Comparison of ENCODE assay signal across 18 mouse cellular contexts in the genomic region with DNA sequence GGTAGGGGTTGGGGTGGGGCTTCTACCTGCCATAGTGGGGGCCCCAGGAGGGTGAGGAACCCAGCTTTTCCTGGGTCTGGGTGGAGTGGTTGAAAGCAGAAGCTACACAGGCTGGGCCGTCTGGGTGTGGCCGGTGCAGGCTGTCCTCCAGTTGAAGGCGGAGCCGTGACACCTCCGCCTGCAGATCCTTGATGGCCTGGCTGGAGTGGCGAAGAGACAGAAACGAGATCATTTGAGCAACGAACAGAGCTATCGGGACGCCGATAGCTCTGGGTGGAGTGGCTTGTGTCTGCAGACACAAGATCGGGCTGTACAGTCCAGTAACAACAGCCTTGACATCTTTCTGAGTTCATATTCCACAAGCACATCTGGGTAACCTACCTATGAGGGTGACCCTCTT. TPM values are rescaled to one million over a fixed set of nuclear protein-coding genes. Genes with fewer than 3 reads are reported as not detected.
DNase-seq lines count a peak whose midpoint lies in the region; ATAC-seq lines count a peak whose summit lies in the region.
"Had no signal": no experiment of that assay in that cellular context is flagged by ENCODE, and none has a peak within 500 bp of the region (broad histone marks: within the 10 kb centered on the region; RNA-seq: fewer than 3 reads in every experiment).

No protein-coding gene starts in this region.

- 0 out of 2 replicates have a peak, but pooled peaks have one; percentile 31 for ATAC-seq in kidney, embryonic 15.5 days (replicated peaks; ENCODE audit: low FRiP score)
- peak; percentile 92 for ATAC-seq in liver, embryonic 12.5 days
- no peak for ATAC-seq in activated CD4-positive, CD25-positive, alpha-beta regulatory T cell, adult 4 months

- no peak overlapping the region for H3K4me3 ChIP-seq in kidney, embryonic 15.5 days (replicated peaks)
- H3K4me3 ChIP-seq in liver, embryonic 12.5 days, result 0 out of 2 replicates have a peak overlapping the region, but pooled peaks have one; percentile 9

- H3K9me3 ChIP-seq in kidney, embryonic 15.5 days (replicated peaks), result no peaks in the 10 kb centered on the region
- no peaks in the 10 kb centered on the region for H3K9me3 ChIP-seq in liver, embryonic 12.5 days (replicated peaks)

- H3K27ac ChIP-seq in kidney, embryonic 15.5 days, result no peak overlapping the region
- peak overlapping the region; percentile 98 for H3K27ac ChIP-seq in liver, embryonic 12.5 days

- DNase-seq in kidney, postnatal 14 days, result no peak
- DNase-seq in c-Kit-positive CD71-positive TER-119-positive erythroid progenitor cells, embryonic 14.5 days (ENCODE audit: low spot score), result peak; percentile 86
- peak; percentile 46 to 55 for DNase-seq in spleen, postnatal 14 days (ENCODE audit: low spot score in 2 of 2)
- DNase-seq in right cerebral cortex, postnatal 10 days (ENCODE audit: low spot score in 2 of 2), result no peak
- DNase-seq in adrenal gland, adult 2 months, result no peak
- DNase-seq: cerebellum, adult 9-11 months; heart, postnatal 4 days; kidney, adult 2 months; lung, postnatal 14 days; midbrain, embryonic 14.5 days; right cerebral cortex, postnatal 25 days had no signal

- no peak overlapping the region for H3K9ac ChIP-seq in kidney, embryonic 15.5 days
- H3K9ac ChIP-seq in liver, embryonic 12.5 days, result peak overlapping the region; percentile 55

- peaks cover 89% of the 10 kb centered on the region for H3K36me3 ChIP-seq in kidney, embryonic 15.5 days
- peaks cover 79% of the 10 kb centered on the region for H3K36me3 ChIP-seq in liver, embryonic 12.5 days
- H3K36me3 ChIP-seq: G1E had no signal

- no peaks in the 10 kb centered on the region for H3K4me1 ChIP-seq in kidney, embryonic 15.5 days
- peaks cover 51% of the 10 kb centered on the region for H3K4me1 ChIP-seq in liver, embryonic 12.5 days

- H3K4me2 ChIP-seq in kidney, embryonic 15.5 days, result no peak overlapping the region
- H3K4me2 ChIP-seq in liver, embryonic 12.5 days, result peak overlapping the region; percentile 59

- H3K27me3 ChIP-seq in kidney, embryonic 15.5 days, result no peaks in the 10 kb centered on the region
- no peaks in the 10 kb centered on the region for H3K27me3 ChIP-seq in liver, embryonic 12.5 days (replicated peaks)

- 61% methylated on average over 12 of the region's 12 CpGs for WGBS in kidney, embryonic 15.5 days
- 21% methylated on average over 12 of the region's 12 CpGs for WGBS in liver, embryonic 12.5 days (ENCODE audit: insufficient replicate concordance)

RNA-seq across cellular contexts. Expression of a gene that starts 12.1 kb away (rescaled TPM):
- not detected in 2 replicates for polyA plus RNA-seq in kidney, embryonic 15.5 days (2015; fragmentation: Nextera tagmentation; extraction: Ambion mirVana)
- polyA plus RNA-seq in liver, embryonic 12.5 days (2016; fragmentation: Nextera tagmentation; extraction: Ambion mirVana), result not detected in 2 replicates
- 1 to 10 TPM in 1 of 2 experiments, not detected in 1; 1.0 TPM for polyA plus RNA-seq in activated CD4-positive, CD25-positive, alpha-beta regulatory T cell, adult 4 months (2017; shearing (Covaris generic))
- 1 to 10 TPM; 3.9 to 8.2 TPM for total RNA-seq in adrenal gland, adult 2 months (2021)
- polyA plus RNA-seq in adrenal gland, adult 2 months (2012; rRNA removed), result 0.51 and 1.1 TPM in 2 replicates
- total RNA-seq: G1E; heart, postnatal 4 days had no signal
- polyA plus RNA-seq: brain, embryonic 14.5 days; C2C12; G1E; kidney, adult 2 months; limb, embryonic 11.5 days; midbrain, embryonic 14.5 days had no signal

RNA-seq across cellular contexts. Expression of a gene that starts 18.4 kb away (rescaled TPM):
- polyA plus RNA-seq in kidney, embryonic 15.5 days (2015; fragmentation: Nextera tagmentation; extraction: Ambion mirVana), result not detected in 2 replicates
- not detected in 2 replicates for polyA plus RNA-seq in liver, embryonic 12.5 days (2016; fragmentation: Nextera tagmentation; extraction: Ambion mirVana)
- under 1 TPM in 1 of 2 experiments, not detected in 1; 0.60 TPM for polyA plus RNA-seq in activated CD4-positive, CD25-positive, alpha-beta regulatory T cell, adult 4 months (2017; shearing (Covaris generic))
- total RNA-seq in adrenal gland, adult 2 months (2021), result 10 to 100 TPM; 11.7 to 12.3 TPM
- polyA plus RNA-seq in adrenal gland, adult 2 months (2012; rRNA removed), result 1.8 and 2.2 TPM in 2 replicates
- total RNA-seq: G1E; heart, postnatal 4 days had no signal
- polyA plus RNA-seq: brain, embryonic 14.5 days; C2C12; G1E; limb, embryonic 11.5 days; midbrain, embryonic 14.5 days had no signal

RNA-seq across cellular contexts. Expression of a gene that starts 28.8 kb away (rescaled TPM):
- polyA plus RNA-seq in kidney, embryonic 15.5 days (2015; fragmentation: Nextera tagmentation; extraction: Ambion mirVana), result 7.4 and 8.3 TPM in 2 replicates
- polyA plus RNA-seq in liver, embryonic 12.5 days (2016; fragmentation: Nextera tagmentation; extraction: Ambion mirVana), result 5.4 and 5.7 TPM in 2 replicates
- polyA plus RNA-seq in activated CD4-positive, CD25-positive, alpha-beta regulatory T cell, adult 4 months (2017; shearing (Covaris generic)), result 100 to 1,000 TPM in 1 of 2 experiments, 10 to 100 TPM in 1; 72.4 to 116 TPM
- 1 to 10 TPM; 3.9 to 4.7 TPM for total RNA-seq in adrenal gland, adult 2 months (2021)
- polyA plus RNA-seq in adrenal gland, adult 2 months (2012; rRNA removed), result 5.1 and 5.6 TPM in 2 replicates

RNA-seq across cellular contexts. Expression of a gene that starts 30.0 kb away (rescaled TPM):
- polyA plus RNA-seq in kidney, embryonic 15.5 days (2015; fragmentation: Nextera tagmentation; extraction: Ambion mirVana), result 0.44 TPM in 1 of 2 replicates, not detected in the other
- polyA plus RNA-seq in liver, embryonic 12.5 days (2016; fragmentation: Nextera tagmentation; extraction: Ambion mirVana), result not detected in 2 replicates
- polyA plus RNA-seq in activated CD4-positive, CD25-positive, alpha-beta regulatory T cell, adult 4 months (2017; shearing (Covaris generic)), result not detected
- total RNA-seq in adrenal gland, adult 2 months (2021), result 10 to 100 TPM; 38.2 to 61.8 TPM
- polyA plus RNA-seq in adrenal gland, adult 2 months (2012; rRNA removed), result 13.8 and 18.0 TPM in 2 replicates
- total RNA-seq: G1E; heart, postnatal 4 days had no signal
- polyA plus RNA-seq: brain, embryonic 14.5 days; G1E; limb, embryonic 11.5 days; midbrain, embryonic 14.5 days had no signal

Comparison
In these comparisons a context has a peak if more than half of its experiments do, and no peak if none do; other contexts are left out.
1. DNase-seq: peak in c-Kit-positive CD71-positive TER-119-positive erythroid progenitor cells, embryonic 14.5 days (single experiment) and spleen, postnatal 14 days (2 of 2); none in kidney, postnatal 14 days (single experiment), right cerebral cortex, postnatal 10 days (0 of 2) and adrenal gland, adult 2 months (single experiment).